Mouse (Mus musculus): ENCODE measurements around the gene Ephb1. TPM values are rescaled to one million over a fixed set of nuclear protein-coding genes. Genes with fewer than 3 reads are reported as not detected.

Ephb1 gene
- total and polyA plus RNA-seq, 3 experiments, result not detected

GRCm38 (mm10) chr9:102075539-102075938 is 279.0 kb downstream of the Ephb1 start:
- Histone ChIP-seq H3K4me1 (ENCODE audit: control insufficient read depth in 1 of 2, insufficient read depth in 2 of 2) (no peaks in the 10 kb centered on the region), H3K4me2 (ENCODE audit: insufficient read depth, low read depth, poor library complexity, severe bottlenecking) (no peak overlapping the region), H3K79me2 (replicated peaks; ENCODE audit: control insufficient read depth, extremely low read depth, insufficient read depth, poor library complexity, severe bottlenecking) (no peaks in the 10 kb centered on the region), H3K36me3 (replicated peaks in 1 of 2; ENCODE audit: control insufficient read depth in 1 of 2, insufficient read depth in 1 of 2, low read length in 1 of 2) (no peaks in the 10 kb centered on the region), H3K9ac (ENCODE audit: insufficient read depth, low read depth) (no peak overlapping the region), H3K4me3 (replicated peaks in 1 of 3; ENCODE audit: low read depth in 2 of 3, low read length in 2 of 3, poor library complexity in 1 of 3) (no peak overlapping the region), H3K27ac (ENCODE audit: insufficient read depth, low read depth) (no peak overlapping the region), H3K9me3 (replicated peaks; ENCODE audit: low read length) (peaks cover 79% of the 10 kb centered on the region), H3K27me3 (replicated peaks) (no peaks in the 10 kb centered on the region)
- TF ChIP-seq POLR2A (IDR thresholded peaks at IDR 0.05; ENCODE audit: low read depth, low read length), result no peak
- no peak for TF ChIP-seq MAZ (IDR thresholded peaks at IDR 0.05; ENCODE audit: low read depth, low read length)
- TF ChIP-seq GABPA (IDR thresholded peaks at IDR 0.05; ENCODE audit: insufficient replicate concordance, low read depth, low read length), result no peak
- TF ChIP-seq SIN3A (IDR thresholded peaks at IDR 0.05; ENCODE audit: low read length), result no peak
- no peak for TF ChIP-seq EP300 (IDR thresholded peaks at IDR 0.05; ENCODE audit: low read length)
- TF ChIP-seq ELF1 (IDR thresholded peaks at IDR 0.05; ENCODE audit: low read depth, low read length), result no peak
- no peak for TF ChIP-seq NELFE (IDR thresholded peaks at IDR 0.05; ENCODE audit: low read depth, low read length)
- no peak for TF ChIP-seq USF2 (conservative IDR thresholded peaks at IDR 0.05; ENCODE audit: low read depth, low read length)
- dilution Hi-C loops (cut with MboI; ENCODE audit: extremely low pct_ligation_motif_present, extremely low pct_unique_long_range_greater_than_20kb, low sequenced_read_pairs) (no loop called here), in situ Hi-C loops (cut with MboI; ENCODE audit: low pct_ligation_motif_present, low pct_unique_long_range_greater_than_20kb, low sequenced_read_pairs) (no loop called here)
- no peak for DNase-seq (ENCODE audit: extremely low read depth)

- no peak overlapping the region for H3K4me2 ChIP-seq (ENCODE audit: insufficient read depth, low read depth, poor library complexity, severe bottlenecking)
- no peak overlapping the region for H3K4me3 ChIP-seq (replicated peaks in 1 of 3; ENCODE audit: low read depth in 2 of 3, low read length in 2 of 3, poor library complexity in 1 of 3)
- in situ Hi-C loops (cut with MboI; ENCODE audit: low pct_ligation_motif_present, low pct_unique_long_range_greater_than_20kb, low sequenced_read_pairs) (no loop called here), dilution Hi-C loops (cut with MboI; ENCODE audit: extremely low pct_ligation_motif_present, extremely low pct_unique_long_range_greater_than_20kb, low sequenced_read_pairs) (no loop called here)
- peaks cover 80% of the 10 kb centered on the region for H3K9me3 ChIP-seq (replicated peaks; ENCODE audit: low read length)
- no peaks in the 10 kb centered on the region for H3K36me3 ChIP-seq (replicated peaks in 1 of 2; ENCODE audit: control insufficient read depth in 1 of 2, insufficient read depth in 1 of 2, low read length in 1 of 2)
- H3K4me1 ChIP-seq (ENCODE audit: control insufficient read depth in 1 of 2, insufficient read depth in 2 of 2), result no peaks in the 10 kb centered on the region
- H3K79me2 ChIP-seq (replicated peaks; ENCODE audit: control insufficient read depth, extremely low read depth, insufficient read depth, poor library complexity, severe bottlenecking), result no peaks in the 10 kb centered on the region
- H3K27me3 ChIP-seq (replicated peaks), result no peaks in the 10 kb centered on the region
- DNase-seq (ENCODE audit: extremely low read depth), result no peak
- no peak overlapping the region for H3K9ac ChIP-seq (ENCODE audit: insufficient read depth, low read depth)
- no peak overlapping the region for H3K27ac ChIP-seq (ENCODE audit: insufficient read depth, low read depth)
- TF ChIP-seq POLR2A (IDR thresholded peaks at IDR 0.05; ENCODE audit: low read depth, low read length) (no peak), USF1 (IDR thresholded peaks at IDR 0.05; ENCODE audit: low read depth, low read length) (no peak), ELF1 (IDR thresholded peaks at IDR 0.05; ENCODE audit: low read depth, low read length) (no peak), USF2 (conservative IDR thresholded peaks at IDR 0.05; ENCODE audit: low read depth, low read length) (no peak), MYC (IDR thresholded peaks at IDR 0.05; ENCODE audit: low read depth, low read length) (no peak), MXI1 (IDR thresholded peaks at IDR 0.05; ENCODE audit: low read depth, low read length) (no peak), MAZ (IDR thresholded peaks at IDR 0.05; ENCODE audit: low read depth, low read length) (no peak), JUND (conservative IDR thresholded peaks at IDR 0.05; ENCODE audit: low read depth, low read length) (no peak), NELFE (IDR thresholded peaks at IDR 0.05; ENCODE audit: low read depth, low read length) (no peak), UBTF (IDR thresholded peaks at IDR 0.05; ENCODE audit: low read depth, low read length) (no peak), RCOR1 (conservative IDR thresholded peaks at IDR 0.05; ENCODE audit: low read depth, low read length) (no peak), JUN (IDR thresholded peaks at IDR 0.05; ENCODE audit: insufficient read depth, low read depth, low read length) (no peak), TCF12 (IDR thresholded peaks at IDR 0.05; ENCODE audit: low read depth, low read length) (no peak), IRF4 (IDR thresholded peaks at IDR 0.05; ENCODE audit: low read depth, low read length) (no peak), GABPA (IDR thresholded peaks at IDR 0.05; ENCODE audit: insufficient replicate concordance, low read depth, low read length) (no peak)
These were observed 281.1 kb downstream of the Ephb1 start for GRCm38 (mm10) chr9:102073404-102073803.

All from CH12.LX (cell line).